Mouse (Mus musculus): ENCODE results near the gene Taf6.

GRCm38 (mm10) chr5:138186950-138187638 lies at the start of gene Taf6, which contains the start of gene Cnpy4:
- peak; percentile 91 for TF ChIP-seq POLR2A (IDR thresholded peaks at IDR 0.05; ENCODE audit: borderline replicate concordance, insufficient read depth, low read length)
- TF ChIP-seq CTCF (IDR thresholded peaks at IDR 0.05; ENCODE audit: borderline replicate concordance, insufficient read depth, low read depth, low read length), result no peak

Measured in cerebellum, adult 2 months (tissue).